Mouse (Mus musculus) kidney, embryonic 14.5 days (tissue): ENCODE data around the gene Tcea3. TPM values are rescaled to one million over a fixed set of nuclear protein-coding genes. Genes with fewer than 3 reads are reported as not detected.
A peak's percentile ranks its signal among the peaks of the same experiment; 100 is the strongest.

ENCODE experiments used
- ATAC-seq: fragments of 200-750 bp; cut with Nextera tagmentation; 2 replicates; pipeline ENCODE4 v1.8.0; 2017; ENCODE audit warnings: moderate number of reproducible peaks, mild to moderate bottlenecking, moderate TSS enrichment, moderate library complexity; ENCODE audit not compliant: low FRiP score, low TSS enrichment
- H3K27ac ChIP-seq: fragments of 300-500 bp; sonication (generic); 2 replicates; pipeline ENCODE4 v1.5.1; 2014; ENCODE audit warnings: low read depth, mild to moderate bottlenecking, low read length, moderate library complexity, mixed read lengths
- H3K27me3 ChIP-seq: fragments of 300-500 bp; sonication (generic); 2 replicates; pipeline ENCODE4 v1.6.1; 2014; ENCODE audit warnings: mild to moderate bottlenecking, low read length; ENCODE audit not compliant: control insufficient read depth, insufficient read depth
- H3K36me3 ChIP-seq: fragments of 300-500 bp; sonication (generic); 2 replicates; pipeline ENCODE4 v1.6.1; 2014; ENCODE audit warnings: low read length, mixed read lengths; ENCODE audit not compliant: control insufficient read depth, insufficient read depth
- H3K4me1 ChIP-seq: fragments of 300-500 bp; sonication (generic); 2 replicates; pipeline ENCODE4 v1.6.1; 2014; ENCODE audit warnings: low read length, mixed read lengths; ENCODE audit not compliant: control insufficient read depth, insufficient read depth
- H3K4me2 ChIP-seq: fragments of 300-500 bp; sonication (generic); replicated peaks from 2 replicates; pipeline ENCODE4 v1.6.1; 2014; ENCODE audit warnings: low read depth, mild to moderate bottlenecking, low read length
- H3K4me3 ChIP-seq: fragments of 300-500 bp; sonication (generic); 2 replicates; pipeline ENCODE4 v1.5.1; 2014; ENCODE audit warnings: mild to moderate bottlenecking, low read length
- H3K9ac ChIP-seq: fragments of 300-500 bp; sonication (generic); 2 replicates; pipeline ENCODE4 v1.6.1; 2014; ENCODE audit warnings: low read depth, mild to moderate bottlenecking, low read length, moderate library complexity
- H3K9me3 ChIP-seq: fragments of 300-500 bp; sonication (generic); 2 replicates; pipeline ENCODE4 v1.6.1; 2016; ENCODE audit warnings: low read length; ENCODE audit not compliant: control insufficient read depth
- WGBS: fragments of 180-500 bp; shearing (Covaris S2); extraction: QIAGEN DNeasy Blood & Tissue Kit; methylation state at CpG from one replicate; pipeline ENCODE4 v1.1.7; 2014; 5-methylcytosine and 5-hydroxymethylcytosine counted together
- polyA plus RNA-seq: library from polyadenylated mRNA; unstranded; fragments of >200 nt; fragmentation: Nextera tagmentation; extraction: Ambion mirVana; gene quantifications from 2 replicates; pipeline ENCODE4 v1.2.1, GENCODE M21; 2014

Tcea3 gene
- polyA plus RNA-seq, 1 experiment from 2014 or later, result 5.4 TPM

DNA sequence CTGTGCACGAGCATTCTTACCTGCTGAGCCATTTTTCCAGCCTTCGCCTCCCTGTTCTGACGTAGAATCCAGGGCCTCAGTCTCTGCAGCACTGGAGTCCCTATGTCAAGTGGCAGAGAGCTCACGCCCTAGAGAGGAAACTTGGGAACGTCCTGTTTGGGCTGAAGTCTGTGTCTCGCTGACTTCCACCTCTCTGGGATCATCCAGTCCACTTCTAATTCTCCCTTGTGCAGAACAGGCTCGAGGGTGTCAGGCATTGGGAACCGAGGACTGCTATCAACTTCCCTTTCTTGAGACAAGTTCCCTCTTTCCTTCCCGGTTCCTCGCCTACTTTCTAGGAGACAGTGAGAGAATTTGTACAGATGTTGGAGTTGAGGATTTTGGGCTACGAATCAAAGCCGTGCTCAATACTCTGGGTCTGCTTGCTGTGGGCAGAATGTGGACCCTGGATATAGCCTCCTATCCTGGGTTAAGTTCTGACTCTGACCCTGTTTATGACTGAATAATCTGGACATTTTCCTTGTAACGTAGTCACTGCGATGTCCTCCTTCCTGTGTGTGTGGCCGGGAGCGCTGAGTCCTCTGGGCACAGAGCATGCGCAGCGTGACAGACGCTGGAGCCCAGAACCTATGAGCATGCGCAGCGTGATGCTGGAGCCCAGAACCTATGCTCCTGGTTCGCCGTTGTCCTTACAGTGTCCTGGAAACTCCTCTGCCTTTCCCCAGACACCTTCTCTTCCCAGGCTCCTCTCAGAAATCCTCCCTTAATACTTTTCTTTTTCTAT is 22.7 kb upstream of the Tcea3 start:
- Histone ChIP-seq H3K36me3 (no peaks in the 10 kb centered on the region), H3K4me2 (no peak overlapping the region), H3K27me3 (no peaks in the 10 kb centered on the region), H3K9ac (no peak overlapping the region), H3K4me3 (no peak overlapping the region), H3K4me1 (peaks cover 9% of the 10 kb centered on the region), H3K9me3 (no peaks in the 10 kb centered on the region), H3K27ac (no peak overlapping the region)
- no peak for ATAC-seq
- WGBS, result 83% methylated on average over 23 of the region's 23 CpGs

- H3K4me3 ChIP-seq, result no peak overlapping the region
- no peak overlapping the region for H3K27ac ChIP-seq
- H3K4me1 ChIP-seq, result no peaks in the 10 kb centered on the region
- 58% methylated on average over 7 of the region's 7 CpGs for WGBS
- H3K36me3 ChIP-seq, result no peaks in the 10 kb centered on the region
- no peaks in the 10 kb centered on the region for H3K27me3 ChIP-seq
- no peak for ATAC-seq
- H3K4me2 ChIP-seq, result no peak overlapping the region
- no peaks in the 10 kb centered on the region for H3K9me3 ChIP-seq
- 0 out of 2 replicates have a peak overlapping the region, but pooled peaks have one; percentile 12 for H3K9ac ChIP-seq
These were observed 20.1 kb upstream of the Tcea3 start for GRCm38 (mm10) chr4:136227408-136227807.

GRCm38 (mm10) chr4:136228640-136229039 is 18.9 kb upstream of the Tcea3 start:
- H3K27ac ChIP-seq, result no peak overlapping the region
- no peaks in the 10 kb centered on the region for H3K4me1 ChIP-seq
- no peaks in the 10 kb centered on the region; the same call in 1 of the 2 replicates for H3K36me3 ChIP-seq
- no peak overlapping the region for H3K4me2 ChIP-seq
- H3K4me3 ChIP-seq, result no peak overlapping the region
- no peaks in the 10 kb centered on the region for H3K27me3 ChIP-seq
- no peaks in the 10 kb centered on the region for H3K9me3 ChIP-seq
- 79% methylated on average over 5 of the region's 5 CpGs for WGBS
- no peak for ATAC-seq
- no peak overlapping the region for H3K9ac ChIP-seq

- Histone ChIP-seq H3K4me3 (no peak overlapping the region), H3K9me3 (no peaks in the 10 kb centered on the region), H3K36me3 (no peaks in the 10 kb centered on the region; the same call in 1 of the 2 replicates), H3K27me3 (peaks cover 12% of the 10 kb centered on the region), H3K4me1 (no peaks in the 10 kb centered on the region), H3K27ac (no peak overlapping the region), H3K9ac (no peak overlapping the region), H3K4me2 (peak overlapping the region; percentile 3; the same call in 1 of the 2 replicates)
- WGBS, result 11% methylated on average over 13 of the region's 13 CpGs
- ATAC-seq, result no peak
These were observed 8.9 kb upstream of the Tcea3 start for GRCm38 (mm10) chr4:136238669-136239068.

- Histone ChIP-seq H3K36me3 (no peaks in the 10 kb centered on the region; the same call in 1 of the 2 replicates), H3K4me1 (no peaks in the 10 kb centered on the region), H3K27ac (no peak overlapping the region), H3K27me3 (peaks cover 12% of the 10 kb centered on the region), H3K9ac (no peak overlapping the region), H3K9me3 (no peaks in the 10 kb centered on the region), H3K4me3 (no peak overlapping the region), H3K4me2 (no peak overlapping the region)
- ATAC-seq, result no peak
- 75% methylated on average over 9 of the region's 9 CpGs for WGBS
These were observed 8.4 kb upstream of the Tcea3 start for GRCm38 (mm10) chr4:136239111-136239510.

DNA sequence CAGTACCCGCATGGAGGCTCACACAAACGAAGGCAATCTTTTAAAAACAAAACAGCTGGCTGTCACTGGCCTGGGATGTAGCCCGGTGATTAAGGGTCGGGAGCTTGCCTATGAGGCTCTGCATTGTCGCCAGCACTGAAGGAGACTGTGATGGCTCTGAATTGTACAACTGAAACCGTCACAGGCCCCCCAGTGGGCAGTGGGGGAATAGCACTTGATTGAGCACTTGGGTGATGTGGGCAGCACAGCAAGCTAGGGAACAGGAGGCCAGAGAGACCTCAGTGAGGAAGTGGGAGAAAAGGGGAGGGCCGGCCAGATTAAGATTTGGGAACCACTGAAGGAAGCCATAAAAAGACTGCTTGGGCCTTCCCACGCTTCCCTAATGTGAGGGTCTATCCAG is 7.9 kb upstream of the Tcea3 start:
- Histone ChIP-seq H3K9me3 (no peaks in the 10 kb centered on the region), H3K36me3 (no peaks in the 10 kb centered on the region; the same call in 1 of the 2 replicates), H3K27ac (no peak overlapping the region), H3K9ac (no peak overlapping the region), H3K4me2 (no peak overlapping the region), H3K4me3 (no peak overlapping the region), H3K27me3 (peaks cover 14% of the 10 kb centered on the region), H3K4me1 (no peaks in the 10 kb centered on the region)
- WGBS, result 24% methylated on average over 8 of the region's 8 CpGs
- peak; percentile 37; the same call in 1 of the 2 replicates for ATAC-seq

GRCm38 (mm10) chr4:136240123-136240522 is 7.4 kb upstream of the Tcea3 start:
- Histone ChIP-seq H3K27ac (no peak overlapping the region), H3K9ac (no peak overlapping the region), H3K4me1 (no peaks in the 10 kb centered on the region), H3K9me3 (no peaks in the 10 kb centered on the region), H3K36me3 (no peaks in the 10 kb centered on the region; the same call in 1 of the 2 replicates), H3K4me3 (no peak overlapping the region), H3K4me2 (no peak overlapping the region), H3K27me3 (peaks cover 15% of the 10 kb centered on the region)
- no peak for ATAC-seq
- 66% methylated on average over 14 of the region's 14 CpGs for WGBS

- Histone ChIP-seq H3K4me1 (no peaks in the 10 kb centered on the region), H3K9ac (no peak overlapping the region), H3K4me2 (no peak overlapping the region), H3K4me3 (no peak overlapping the region), H3K27me3 (peaks cover 20% of the 10 kb centered on the region), H3K27ac (no peak overlapping the region), H3K9me3 (no peaks in the 10 kb centered on the region), H3K36me3 (no peaks in the 10 kb centered on the region; the same call in 1 of the 2 replicates)
- 58% methylated on average over 8 of the region's 8 CpGs for WGBS
- ATAC-seq, result no peak
These were observed 6.6 kb upstream of the Tcea3 start for GRCm38 (mm10) chr4:136240955-136241354.

DNA sequence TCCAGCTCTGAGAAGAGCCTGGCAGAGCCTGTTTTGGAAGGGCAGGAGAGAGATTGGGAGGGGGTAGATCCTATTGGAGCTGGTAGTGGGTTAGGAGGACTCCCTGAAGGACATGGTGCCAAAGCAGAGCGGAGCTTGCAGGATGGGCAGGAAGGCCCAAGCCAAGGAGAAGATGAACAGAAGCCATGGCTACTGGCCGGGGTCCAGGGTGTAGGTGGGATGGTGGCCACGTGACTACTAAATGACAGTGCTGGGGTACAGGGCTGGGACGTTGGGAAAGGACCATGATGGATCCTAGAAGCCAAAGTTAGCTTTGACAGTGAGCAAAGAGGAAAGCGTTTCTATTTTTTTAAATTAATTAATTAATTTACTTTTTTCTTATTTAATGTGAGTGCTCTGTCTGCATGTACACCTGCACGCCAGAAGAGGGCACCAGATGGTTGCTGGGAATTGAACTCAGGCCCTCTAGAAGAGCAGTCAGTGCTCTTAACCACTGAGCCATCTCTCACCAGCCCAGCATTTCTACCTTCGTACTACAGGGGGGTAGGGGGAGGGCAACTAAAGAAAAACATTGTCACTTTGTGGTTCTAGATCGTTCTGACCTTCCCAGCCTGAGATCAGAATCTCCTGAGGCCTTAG is 5.3 kb upstream of the Tcea3 start:
- no peak overlapping the region for H3K9ac ChIP-seq
- ATAC-seq, result no peak
- 51% methylated on average over 8 of the region's 8 CpGs for WGBS
- no peak overlapping the region for H3K27ac ChIP-seq
- peaks cover 11% of the 10 kb centered on the region for H3K4me1 ChIP-seq
- H3K4me2 ChIP-seq, result no peak overlapping the region
- H3K36me3 ChIP-seq, result no peaks in the 10 kb centered on the region; the same call in 1 of the 2 replicates
- H3K9me3 ChIP-seq, result no peaks in the 10 kb centered on the region
- peaks cover 32% of the 10 kb centered on the region for H3K27me3 ChIP-seq
- no peak overlapping the region for H3K4me3 ChIP-seq
